Mouse (Mus musculus): ENCODE measurements at regions not wholly inside any gene's neighbourhood (a gene's known extent, or its start where the extent isn't known, plus 50 kb on each side); places are given as distances from the start of the nearest gene placed in this dataset.
"Not testable (repeated sequence)": the region's sequence is repeated elsewhere in the genome, so short reads cannot be mapped to it uniquely, and the experiment has no call there.

- no peak for DNase-seq (ENCODE audit: low spot score in 2 of 2)
Measured at GRCm38 (mm10) chr3:41504867-41505266, 50.7 kb upstream of the Jade1 start.

GRCm38 (mm10) chr3:41502161-41502560 lies 53.4 kb upstream of the Jade1 start:
- DNase-seq (ENCODE audit: low spot score in 2 of 2), result no peak

GRCm38 (mm10) chr3:41501639-41502038 lies 53.9 kb upstream of the Jade1 start:
- DNase-seq (ENCODE audit: low spot score in 2 of 2), result not testable (repeated sequence)

DNA sequence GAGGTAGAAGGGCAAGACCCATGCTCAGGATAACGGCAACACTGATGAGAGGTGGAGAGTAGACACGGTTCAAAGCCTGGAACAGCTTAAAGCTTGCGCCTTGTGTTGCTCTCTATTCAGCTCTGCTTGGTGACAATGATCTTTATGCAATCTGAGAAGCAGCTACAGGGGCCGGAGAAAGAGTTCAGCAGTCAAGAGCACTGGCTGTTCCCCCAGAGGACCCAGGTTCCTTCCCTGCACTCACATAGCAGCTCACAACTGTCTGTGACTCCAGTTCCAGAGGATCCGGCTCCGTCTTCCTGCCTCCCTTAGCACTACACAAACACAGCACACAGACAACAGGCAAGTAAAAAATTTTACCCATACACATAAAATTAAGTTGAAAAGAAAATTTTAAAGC lies 54.4 kb upstream of the Jade1 start:
- no peak for DNase-seq (ENCODE audit: low spot score in 2 of 2)

DNA sequence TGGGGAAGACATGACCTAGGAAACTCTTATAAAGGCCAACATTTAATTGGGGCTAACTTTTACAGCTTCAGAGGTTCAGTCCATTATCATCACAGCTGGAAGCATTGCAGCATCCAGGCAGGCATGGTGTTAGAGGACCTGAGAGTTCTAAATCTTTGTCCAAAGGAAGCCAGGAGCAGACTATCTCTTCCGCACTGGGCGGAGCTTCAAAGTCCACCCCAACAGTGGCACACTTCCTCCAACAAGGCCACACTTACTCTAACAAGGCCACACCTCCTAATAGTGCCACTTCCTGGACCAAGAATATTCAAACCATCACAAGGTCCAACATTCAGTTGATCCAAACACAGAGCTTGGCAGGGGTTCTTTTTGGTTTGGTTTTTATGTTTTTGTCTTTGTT lies 55.9 kb upstream of the Jade1 start:
- no peak for DNase-seq (ENCODE audit: low spot score in 2 of 2)

- no peak for DNase-seq (ENCODE audit: low spot score in 2 of 2)
Measured at GRCm38 (mm10) chr3:41498791-41499190, 56.7 kb upstream of the Jade1 start.

GRCm38 (mm10) chr3:41497771-41498170 lies 57.8 kb upstream of the Jade1 start:
- DNase-seq (ENCODE audit: low spot score in 2 of 2), result no peak

DNA sequence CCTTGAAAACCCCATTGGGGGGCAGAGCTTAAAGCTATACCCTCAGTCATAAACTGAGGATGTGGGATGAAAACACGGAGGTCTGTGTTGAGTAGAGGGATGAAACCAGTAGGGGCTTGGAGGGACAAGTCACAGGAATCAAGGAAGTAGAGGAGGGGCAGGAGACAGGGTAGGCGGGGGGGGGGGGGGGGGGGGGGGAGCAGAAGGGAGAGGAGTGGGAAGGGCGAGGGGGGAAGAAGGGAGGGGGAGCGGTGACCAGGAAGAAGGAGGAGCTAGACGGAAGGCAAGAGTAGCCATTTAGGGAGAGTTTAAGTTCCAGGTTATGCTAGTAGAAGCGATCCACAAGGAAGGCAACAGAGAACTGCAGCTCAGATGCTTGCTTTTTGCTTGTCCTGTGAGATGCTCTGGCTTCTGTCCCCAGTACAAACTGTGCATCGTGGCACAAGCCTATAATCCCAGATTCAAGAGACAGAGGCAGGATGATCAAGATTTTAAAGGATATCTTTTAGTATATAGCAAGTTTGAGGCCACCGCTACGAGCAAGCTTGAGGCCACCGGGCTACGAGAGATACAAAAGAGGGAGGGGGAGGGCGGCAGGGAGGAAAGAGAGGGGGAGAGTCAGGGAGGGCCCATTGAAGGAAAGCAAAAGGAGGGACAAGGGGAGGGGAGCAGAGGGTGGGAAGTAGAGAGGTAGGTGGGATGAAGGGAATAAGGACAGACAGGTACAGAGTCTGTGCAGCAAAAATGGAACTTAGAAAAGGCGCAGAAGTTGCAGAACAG lies 58.4 kb upstream of the Jade1 start:
- no peak for DNase-seq (ENCODE audit: low spot score in 2 of 2)

DNA sequence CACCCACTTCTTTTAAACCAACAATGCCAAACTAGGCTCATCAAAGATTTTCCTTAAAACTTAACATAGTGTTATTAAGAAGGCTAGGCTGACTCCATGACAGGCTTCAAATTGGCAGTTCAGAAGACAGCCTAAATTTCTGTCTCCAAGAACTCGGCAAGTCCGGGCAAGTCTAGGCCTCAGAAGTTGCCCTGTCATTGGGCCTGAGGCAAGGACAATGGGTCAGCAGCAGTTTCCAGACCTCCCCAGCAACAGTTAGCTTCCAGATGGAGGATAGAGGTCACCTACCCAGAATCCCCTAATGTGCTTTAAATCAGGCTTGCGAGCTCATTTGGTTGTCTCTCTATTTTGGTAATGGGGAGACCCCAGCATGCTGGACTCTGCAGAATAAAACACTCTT lies 59.6 kb upstream of the Jade1 start:
- DNase-seq (ENCODE audit: low spot score in 2 of 2), result no peak

GRCm38 (mm10) chr3:41495097-41495496 lies 60.4 kb upstream of the Jade1 start:
- no peak for DNase-seq (ENCODE audit: low spot score in 2 of 2)

GRCm38 (mm10) chr3:41493472-41493871 lies 62.1 kb upstream of the Jade1 start:
- no peak for DNase-seq (ENCODE audit: low spot score in 2 of 2)

DNA sequence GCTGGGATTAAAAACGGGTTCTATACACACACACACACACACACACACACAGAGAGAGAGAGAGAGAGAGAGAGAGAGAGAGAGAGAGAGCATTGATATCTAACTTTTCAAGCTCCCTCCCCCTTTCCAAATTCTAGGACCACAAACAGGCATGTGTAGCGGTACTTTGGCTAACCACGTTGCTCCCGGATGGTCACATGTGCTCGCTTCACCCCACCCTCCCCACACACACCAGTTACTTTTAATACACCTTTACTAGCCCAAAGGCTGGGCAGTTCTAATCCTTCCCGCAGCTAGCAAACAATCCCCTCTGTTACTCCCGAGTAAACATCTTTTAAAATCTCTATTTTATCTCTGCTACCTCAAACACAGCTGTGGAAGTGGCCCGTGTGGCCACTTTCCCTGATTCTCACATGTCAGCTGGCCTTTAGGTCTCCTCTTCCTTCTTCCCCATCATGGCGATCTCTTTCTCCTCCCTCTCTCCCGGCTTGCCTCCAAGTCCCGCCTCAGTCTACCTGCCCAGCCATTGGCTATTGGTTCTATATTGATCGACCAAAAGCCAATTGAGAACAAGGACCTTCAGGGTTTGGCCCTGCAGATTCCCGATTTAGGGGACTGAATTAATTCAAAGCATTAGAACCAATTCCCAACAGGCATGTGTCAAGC lies 62.7 kb upstream of the Jade1 start:
- DNase-seq (ENCODE audit: low spot score in 2 of 2), result no peak

- DNase-seq (ENCODE audit: low spot score in 2 of 2), result no peak
Measured at GRCm38 (mm10) chr3:41492031-41492726, 63.4 kb upstream of the Jade1 start.

GRCm38 (mm10) chr3:41491185-41491584 lies 64.3 kb upstream of the Jade1 start:
- no peak for DNase-seq (ENCODE audit: low spot score in 2 of 2)

- DNase-seq (ENCODE audit: low spot score in 2 of 2), result no peak
Measured at GRCm38 (mm10) chr3:41489998-41490397, 65.5 kb upstream of the Jade1 start.

DNA sequence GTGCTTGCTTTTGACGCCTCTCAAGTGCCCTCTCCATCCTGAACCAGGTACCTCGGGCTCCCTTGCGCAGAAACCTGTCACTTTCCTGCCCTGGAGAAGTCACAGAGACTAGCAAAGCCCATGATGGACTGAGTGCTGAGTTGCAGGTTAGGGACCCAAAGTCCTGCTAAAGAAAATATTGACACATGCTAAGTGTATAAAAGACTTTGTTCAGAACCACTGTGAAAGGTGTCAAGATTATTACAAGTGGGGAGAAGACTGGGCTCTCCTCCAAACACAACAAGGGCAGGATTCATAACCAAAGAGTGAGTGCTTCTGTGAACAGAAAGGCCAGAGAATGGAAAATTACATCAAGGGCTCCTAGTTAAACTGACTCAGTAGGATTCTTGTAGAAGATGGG lies 66.0 kb upstream of the Jade1 start:
- DNase-seq (ENCODE audit: low spot score in 2 of 2), result no peak

DNA sequence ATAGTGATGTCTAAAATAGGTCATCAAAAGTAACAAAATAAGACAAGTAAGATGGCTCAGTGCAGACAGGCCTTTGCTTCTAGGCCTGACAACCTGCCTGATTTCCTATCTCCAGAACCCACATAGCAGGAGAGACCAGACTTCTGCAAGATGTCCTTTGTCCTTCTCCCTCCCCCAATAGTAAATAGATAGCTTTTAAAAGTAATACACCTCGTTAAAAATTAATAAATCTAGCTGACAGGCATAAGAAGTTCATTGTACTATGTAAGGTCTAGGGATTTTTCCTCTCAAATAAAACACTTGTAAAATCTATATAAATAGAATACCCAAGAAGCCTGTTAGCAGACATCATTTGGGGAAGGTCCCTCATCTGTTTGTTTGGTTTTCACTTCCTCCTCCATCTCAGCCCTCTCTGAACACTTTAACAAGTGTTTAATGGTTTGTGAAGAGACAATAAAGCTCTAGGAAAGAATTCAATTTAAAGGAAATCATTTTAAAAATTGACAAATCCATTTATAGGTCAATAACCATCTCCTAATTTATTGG lies 67.2 kb upstream of the Jade1 start:
- no peak for DNase-seq (ENCODE audit: low spot score in 2 of 2)

- DNase-seq (ENCODE audit: low spot score in 2 of 2), result no peak
Measured at GRCm38 (mm10) chr3:41484920-41485319, 70.6 kb upstream of the Jade1 start.

- no peak for DNase-seq (ENCODE audit: low spot score in 2 of 2)
Measured at GRCm38 (mm10) chr3:41483582-41483981, 71.9 kb upstream of the Jade1 start.

GRCm38 (mm10) chr3:41482881-41483494 lies 72.5 kb upstream of the Jade1 start:
- no peak for DNase-seq (ENCODE audit: low spot score in 2 of 2)

- DNase-seq (ENCODE audit: low spot score in 2 of 2), result no peak
Measured at GRCm38 (mm10) chr3:41480186-41480585, 75.3 kb upstream of the Jade1 start.

GRCm38 (mm10) chr3:41478971-41479370 lies 76.6 kb upstream of the Jade1 start:
- no peak for DNase-seq (ENCODE audit: low spot score in 2 of 2)
